Mouse (Mus musculus) erythroblast, embryonic 14.5 days (primary cell): ENCODE data around the gene Ckap5.

Source experiments
- GATA1 ChIP-seq: IDR thresholded peaks from 2 replicates; pipeline ENCODE4 v1.6.1; 2012; ENCODE audit warnings: low read length, inconsistent platforms, mixed read lengths
- TAL1 ChIP-seq: IDR thresholded peaks from 3 replicates; pipeline ENCODE4 v1.6.1; 2012; ENCODE audit warnings: low read length, inconsistent platforms, mixed read lengths

- TF ChIP-seq GATA1 (no peak), TAL1 (no peak)
Measured at GRCm38 (mm10) chr2:91627486-91627885, 100.9 kb downstream of the Ckap5 start.
